Mouse (Mus musculus): ENCODE results near the gene Tnk2. TPM values are rescaled to one million over a fixed set of nuclear protein-coding genes. Genes with fewer than 3 reads are reported as not detected.

Tnk2 gene
- total RNA-seq, 1 experiment, result 47.1 TPM

- TF ChIP-seq ZC3H11A (IDR thresholded peaks at IDR 0.05; ENCODE audit: borderline replicate concordance, low read depth, low read length), result no peak
- no peak for TF ChIP-seq MAFK (IDR thresholded peaks at IDR 0.05; ENCODE audit: insufficient read depth, low read depth, low read length)
- peak overlapping the region; percentile 9; the same call in 1 of the 2 replicates for H3K9ac ChIP-seq (ENCODE audit: insufficient read depth, low read depth, low read length, poor library complexity, severe bottlenecking)
- DNase-seq (ENCODE audit: low read depth, low spot score), result no peak
- no peak overlapping the region for H3K27ac ChIP-seq (ENCODE audit: insufficient read depth, low read depth, low read length, poor library complexity, severe bottlenecking)
- H3K9me3 ChIP-seq (ENCODE audit: control insufficient read depth, insufficient read depth, low read depth, low read length), result no peaks in the 10 kb centered on the region
- peaks cover 2% of the 10 kb centered on the region; the same call in 1 of the 2 replicates for H3K36me3 ChIP-seq (ENCODE audit: control insufficient read depth, insufficient read depth, low read length, poor library complexity, severe bottlenecking)
- in situ Hi-C loops (cut with MboI; ENCODE audit: low sequenced_read_pairs in 2 of 2, unreplicated experiment in 2 of 2), result no loop called here
- peaks cover 1 to 18% of the 10 kb centered on the region in 2 experiments; a peak in 1 of 4 replicates for H3K4me1 ChIP-seq (ENCODE audit: control insufficient read depth in 2 of 2, insufficient read depth in 2 of 2, low read length in 2 of 2, poor library complexity in 1 of 2)
- H3K4me3 ChIP-seq (ENCODE audit: insufficient read depth in 1 of 2, low read depth in 1 of 2, low read length in 2 of 2, poor library complexity in 1 of 2, severe bottlenecking in 1 of 2), result peak overlapping the region; percentile 69 to 95
These were observed 1.8 kb downstream of the Tnk2 start for GRCm38 (mm10) chr16:32645361-32645914.

- H3K4me3 ChIP-seq (ENCODE audit: insufficient read depth in 1 of 2, low read depth in 1 of 2, low read length in 2 of 2, poor library complexity in 1 of 2, severe bottlenecking in 1 of 2), result peak overlapping the region; percentile 69 to 95; a peak in 2 of 4 replicates
- no peaks in the 10 kb centered on the region for H3K9me3 ChIP-seq (ENCODE audit: control insufficient read depth, insufficient read depth, low read depth, low read length)
- TF ChIP-seq ZC3H11A (IDR thresholded peaks at IDR 0.05; ENCODE audit: borderline replicate concordance, low read depth, low read length) (no peak), MAFK (IDR thresholded peaks at IDR 0.05; ENCODE audit: insufficient read depth, low read depth, low read length) (no peak), CHD2 (IDR thresholded peaks at IDR 0.05; ENCODE audit: low read depth, low read length) (no peak), HCFC1 (IDR thresholded peaks at IDR 0.05; ENCODE audit: borderline replicate concordance, insufficient read depth, low read length) (no peak), ZNF384 (IDR thresholded peaks at IDR 0.05; ENCODE audit: low read depth, low read length) (no peak)
- H3K27ac ChIP-seq (ENCODE audit: insufficient read depth, low read depth, low read length, poor library complexity, severe bottlenecking), result no peak overlapping the region
- in situ Hi-C loops (cut with MboI; ENCODE audit: low sequenced_read_pairs in 2 of 2, unreplicated experiment in 2 of 2), result no loop called here
- H3K36me3 ChIP-seq (ENCODE audit: control insufficient read depth, insufficient read depth, low read length, poor library complexity, severe bottlenecking), result peaks cover 5% of the 10 kb centered on the region; the same call in 1 of the 2 replicates
- peaks cover 1 to 20% of the 10 kb centered on the region in 2 experiments; a peak in 1 of 4 replicates for H3K4me1 ChIP-seq (ENCODE audit: control insufficient read depth in 2 of 2, insufficient read depth in 2 of 2, low read length in 2 of 2, poor library complexity in 1 of 2)
- no peak for DNase-seq (ENCODE audit: low read depth, low spot score)
- no peak overlapping the region for H3K9ac ChIP-seq (ENCODE audit: insufficient read depth, low read depth, low read length, poor library complexity, severe bottlenecking)
These were observed 2.3 kb downstream of the Tnk2 start for GRCm38 (mm10) chr16:32646014-32646413.

- DNase-seq (ENCODE audit: low read depth, low spot score), result no peak
- Histone ChIP-seq H3K4me1 (ENCODE audit: control insufficient read depth in 2 of 2, insufficient read depth in 2 of 2, low read length in 2 of 2, poor library complexity in 1 of 2) (peaks cover 1 to 14% of the 10 kb centered on the region in 2 experiments; a peak in 1 of 4 replicates), H3K9me3 (ENCODE audit: control insufficient read depth, insufficient read depth, low read depth, low read length) (no peaks in the 10 kb centered on the region), H3K36me3 (ENCODE audit: control insufficient read depth, insufficient read depth, low read length, poor library complexity, severe bottlenecking) (peaks cover 8% of the 10 kb centered on the region; the same call in 1 of the 2 replicates), H3K27ac (ENCODE audit: insufficient read depth, low read depth, low read length, poor library complexity, severe bottlenecking) (no peak overlapping the region), H3K4me3 (ENCODE audit: insufficient read depth in 1 of 2, low read depth in 1 of 2, low read length in 2 of 2, poor library complexity in 1 of 2, severe bottlenecking in 1 of 2) (no peak overlapping the region), H3K9ac (ENCODE audit: insufficient read depth, low read depth, low read length, poor library complexity, severe bottlenecking) (no peak overlapping the region)
- in situ Hi-C loops (cut with MboI; ENCODE audit: low sequenced_read_pairs in 2 of 2, unreplicated experiment in 2 of 2), result no loop called here
- TF ChIP-seq CHD2 (IDR thresholded peaks at IDR 0.05; ENCODE audit: low read depth, low read length) (no peak), MAFK (IDR thresholded peaks at IDR 0.05; ENCODE audit: insufficient read depth, low read depth, low read length) (no peak), ZC3H11A (IDR thresholded peaks at IDR 0.05; ENCODE audit: borderline replicate concordance, low read depth, low read length) (no peak), ZNF384 (IDR thresholded peaks at IDR 0.05; ENCODE audit: low read depth, low read length) (no peak), HCFC1 (IDR thresholded peaks at IDR 0.05; ENCODE audit: borderline replicate concordance, insufficient read depth, low read length) (no peak)
These were observed 4.0 kb downstream of the Tnk2 start for GRCm38 (mm10) chr16:32647712-32648111.

- Histone ChIP-seq H3K4me3 (ENCODE audit: insufficient read depth in 1 of 2, low read depth in 1 of 2, low read length in 2 of 2, poor library complexity in 1 of 2, severe bottlenecking in 1 of 2) (no peak overlapping the region), H3K4me1 (ENCODE audit: control insufficient read depth in 2 of 2, insufficient read depth in 2 of 2, low read length in 2 of 2, poor library complexity in 1 of 2) (peaks cover 1 to 14% of the 10 kb centered on the region in 2 experiments; a peak in 2 of 4 replicates), H3K27ac (ENCODE audit: insufficient read depth, low read depth, low read length, poor library complexity, severe bottlenecking) (no peak overlapping the region), H3K36me3 (ENCODE audit: control insufficient read depth, insufficient read depth, low read length, poor library complexity, severe bottlenecking) (peaks cover 8% of the 10 kb centered on the region; the same call in 1 of the 2 replicates), H3K9me3 (ENCODE audit: control insufficient read depth, insufficient read depth, low read depth, low read length) (no peaks in the 10 kb centered on the region), H3K9ac (ENCODE audit: insufficient read depth, low read depth, low read length, poor library complexity, severe bottlenecking) (no peak overlapping the region)
- in situ Hi-C loops (cut with MboI; ENCODE audit: low sequenced_read_pairs in 2 of 2, unreplicated experiment in 2 of 2), result no loop called here
- no peak for DNase-seq (ENCODE audit: low read depth, low spot score)
- TF ChIP-seq ZNF384 (IDR thresholded peaks at IDR 0.05; ENCODE audit: low read depth, low read length) (no peak), ZC3H11A (IDR thresholded peaks at IDR 0.05; ENCODE audit: borderline replicate concordance, low read depth, low read length) (no peak)
These were observed 6.8 kb downstream of the Tnk2 start for GRCm38 (mm10) chr16:32650461-32650860.

Data from ES-E14 (cell line).